Mouse (Mus musculus) heart, embryonic 11.5 days (tissue): ENCODE results near the gene Ric8b. TPM values are rescaled to one million over a fixed set of nuclear protein-coding genes. Genes with fewer than 3 reads are reported as not detected.

ENCODE experiments used
- ATAC-seq: fragments of 200-750 bp; cut with Nextera tagmentation; replicated peaks from 2 replicates; pipeline ENCODE4 v1.8.0; 2017; ENCODE audit warnings: moderate library complexity; ENCODE audit not compliant: insufficient number of reproducible peaks, low FRiP score, low TSS enrichment
- H3K27ac ChIP-seq: fragments of 300-500 bp; sonication (generic); 2 replicates; pipeline ENCODE4 v1.5.1; 2014; ENCODE audit warnings: mild to moderate bottlenecking, low read depth, low read length
- H3K27me3 ChIP-seq: fragments of 300-500 bp; sonication (generic); 2 replicates; pipeline ENCODE4 v1.6.1; 2014; ENCODE audit warnings: mild to moderate bottlenecking, low read length, mixed read lengths; ENCODE audit not compliant: control insufficient read depth, insufficient read depth
- H3K36me3 ChIP-seq: fragments of 300-500 bp; sonication (generic); 2 replicates; pipeline ENCODE4 v1.6.1; 2014; ENCODE audit warnings: mild to moderate bottlenecking, low read length, moderate library complexity, mixed read lengths; ENCODE audit not compliant: control insufficient read depth, insufficient read depth
- H3K4me1 ChIP-seq: fragments of 300-500 bp; sonication (generic); 2 replicates; pipeline ENCODE4 v1.6.1; 2014; ENCODE audit warnings: low read length; ENCODE audit not compliant: control insufficient read depth, insufficient read depth
- H3K4me2 ChIP-seq: fragments of 300-500 bp; sonication (generic); 2 replicates; pipeline ENCODE4 v1.6.1; 2014; ENCODE audit warnings: mild to moderate bottlenecking, moderate library complexity
- H3K4me3 ChIP-seq: fragments of 300-500 bp; sonication (generic); 2 replicates; pipeline ENCODE4 v1.5.1; 2014; ENCODE audit warnings: low read depth, low read length
- H3K9ac ChIP-seq: fragments of 300-500 bp; sonication (generic); 2 replicates; pipeline ENCODE4 v1.6.1; 2014; ENCODE audit warnings: mild to moderate bottlenecking, low read depth, low read length, moderate library complexity
- H3K9me3 ChIP-seq: fragments of 300-500 bp; sonication (generic); replicated peaks from 2 replicates; pipeline ENCODE4 v1.6.1; 2016; ENCODE audit warnings: low read length; ENCODE audit not compliant: control insufficient read depth
- WGBS: fragments of 180-500 bp; shearing (Covaris S2); extraction: QIAGEN DNeasy Blood & Tissue Kit; methylation state at CpG from one replicate; pipeline ENCODE4 v1.1.7; 2014; ENCODE audit not compliant: insufficient replicate concordance; 5-methylcytosine and 5-hydroxymethylcytosine counted together
- polyA plus RNA-seq: library from polyadenylated mRNA; unstranded; fragments of >200 nt; fragmentation: Nextera tagmentation; extraction: Ambion mirVana; gene quantifications from 2 replicates; pipeline ENCODE4 v1.2.1, GENCODE M21; 2014

Ric8b gene
- polyA plus RNA-seq, 1 experiment from 2014 or later: 17.1 TPM

GRCm38 (mm10) chr10:84917731-84918095, 297 bp downstream of the Ric8b start:
- 0 out of 2 replicates have a peak, but pooled peaks have one; percentile 25 for ATAC-seq
- Histone ChIP-seq H3K9me3 (no peaks in the 10 kb centered on the region), H3K27me3 (no peaks in the 10 kb centered on the region), H3K9ac (peak overlapping the region; percentile 83), H3K36me3 (no peaks in the 10 kb centered on the region), H3K4me1 (peaks cover 8% of the 10 kb centered on the region), H3K4me3 (peak overlapping the region; percentile 88), H3K27ac (peak overlapping the region; percentile 95), H3K4me2 (peak overlapping the region; percentile 87)
- WGBS: under 1% methylated on average over 22 of the region's 27 CpGs

GRCm38 (mm10) chr10:84926336-84926735, 8.9 kb downstream of the Ric8b start:
- H3K9me3 ChIP-seq: no peaks in the 10 kb centered on the region

GRCm38 (mm10) chr10:84926885-84927284, 9.5 kb downstream of the Ric8b start:
- Histone ChIP-seq H3K4me3 (no peak overlapping the region), H3K27me3 (no peaks in the 10 kb centered on the region), H3K4me2 (no peak overlapping the region), H3K9ac (no peak overlapping the region), H3K4me1 (peaks cover 5% of the 10 kb centered on the region), H3K27ac (no peak overlapping the region), H3K36me3 (no peaks in the 10 kb centered on the region; the same call in 1 of the 2 replicates), H3K9me3 (no peaks in the 10 kb centered on the region)
- no peak for ATAC-seq
- WGBS: 89% methylated on average over 4 of the region's 4 CpGs

More at GRCm38 (mm10) chr10:84926336-84926735, 8.9 kb downstream of the Ric8b start:
- Histone ChIP-seq H3K27ac (no peak overlapping the region), H3K36me3 (no peaks in the 10 kb centered on the region; the same call in 1 of the 2 replicates), H3K4me2 (no peak overlapping the region), H3K27me3 (no peaks in the 10 kb centered on the region), H3K4me1 (peaks cover 5% of the 10 kb centered on the region), H3K9ac (no peak overlapping the region), H3K4me3 (no peak overlapping the region)
- ATAC-seq: no peak
- 83% methylated on average over 7 of the region's 7 CpGs for whole genome bisulfite sequencing

- Histone ChIP-seq H3K27ac (no peak overlapping the region), H3K9ac (no peak overlapping the region), H3K9me3 (no peaks in the 10 kb centered on the region), H3K4me3 (no peak overlapping the region), H3K36me3 (no peaks in the 10 kb centered on the region; the same call in 1 of the 2 replicates), H3K27me3 (no peaks in the 10 kb centered on the region), H3K4me2 (no peak overlapping the region), H3K4me1 (peaks cover 5% of the 10 kb centered on the region)
- WGBS: 88% methylated on average over 4 of the region's 4 CpGs
- ATAC-seq: no peak
Measured at GRCm38 (mm10) chr10:84928465-84928864, 11.0 kb downstream of the Ric8b start.

GRCm38 (mm10) chr10:84935553-84936209, 18.3 kb downstream of the Ric8b start:
- H3K9me3 ChIP-seq: no peaks in the 10 kb centered on the region
- no peak overlapping the region for H3K4me3 ChIP-seq
- no peak for ATAC-seq
- H3K27me3 ChIP-seq: no peaks in the 10 kb centered on the region
- H3K9ac ChIP-seq: no peak overlapping the region
- WGBS: 76% methylated on average over 7 of the region's 7 CpGs
- H3K4me1 ChIP-seq: peaks cover 15% of the 10 kb centered on the region; the same call in 1 of the 2 replicates
- H3K4me2 ChIP-seq: no peak overlapping the region
- no peaks in the 10 kb centered on the region for H3K36me3 ChIP-seq
- H3K27ac ChIP-seq: no peak overlapping the region

- ATAC-seq: no peak
- 56% methylated on average over 4 of the region's 4 CpGs for whole genome bisulfite sequencing
- H3K4me2 ChIP-seq: no peak overlapping the region
- H3K9me3 ChIP-seq: no peaks in the 10 kb centered on the region
- peaks cover 15% of the 10 kb centered on the region; the same call in 1 of the 2 replicates for H3K4me1 ChIP-seq
- no peaks in the 10 kb centered on the region for H3K36me3 ChIP-seq
- no peaks in the 10 kb centered on the region for H3K27me3 ChIP-seq
- H3K4me3 ChIP-seq: no peak overlapping the region
- H3K9ac ChIP-seq: no peak overlapping the region
- peak overlapping the region; percentile 51 for H3K27ac ChIP-seq
Measured at GRCm38 (mm10) chr10:84936832-84937515, 19.6 kb downstream of the Ric8b start.

GRCm38 (mm10) chr10:84938094-84938820, 20.8 kb downstream of the Ric8b start:
- H3K9me3 ChIP-seq: no peaks in the 10 kb centered on the region
- H3K27me3 ChIP-seq: no peaks in the 10 kb centered on the region
- ATAC-seq: no peak
- H3K4me2 ChIP-seq: no peak overlapping the region
- H3K9ac ChIP-seq: 0 out of 2 replicates have a peak overlapping the region, but pooled peaks have one; percentile 18
- H3K4me3 ChIP-seq: no peak overlapping the region
- H3K36me3 ChIP-seq: no peaks in the 10 kb centered on the region
- 68% methylated on average over 14 of the region's 14 CpGs for WGBS
- H3K4me1 ChIP-seq: peaks cover 15% of the 10 kb centered on the region; the same call in 1 of the 2 replicates
- H3K27ac ChIP-seq: no peak overlapping the region

GRCm38 (mm10) chr10:84938886-84939285, 21.5 kb downstream of the Ric8b start:
- Histone ChIP-seq H3K9ac (no peak overlapping the region), H3K27ac (no peak overlapping the region), H3K4me1 (peaks cover 15% of the 10 kb centered on the region; the same call in 1 of the 2 replicates), H3K36me3 (no peaks in the 10 kb centered on the region), H3K27me3 (no peaks in the 10 kb centered on the region), H3K9me3 (no peaks in the 10 kb centered on the region), H3K4me2 (no peak overlapping the region), H3K4me3 (no peak overlapping the region)
- ATAC-seq: no peak
- 88% methylated on average over 5 of the region's 5 CpGs for WGBS
